Mouse (Mus musculus): ENCODE results near the gene Ncaph. TPM values are rescaled to one million over a fixed set of nuclear protein-coding genes. Genes with fewer than 3 reads are reported as not detected.

Gene Ncaph
- total and polyA plus RNA-seq, 3 experiments: 37.5 to 49.4 TPM; not detected in 1

- Histone ChIP-seq H3K4me1 (ENCODE audit: control insufficient read depth in 1 of 2, insufficient read depth in 2 of 2, low read length in 2 of 2) (peaks cover 7 to 34% of the 10 kb centered on the region in 2 experiments), H3K4me3 (ENCODE audit: control insufficient read depth in 1 of 2, insufficient read depth in 1 of 2, low read depth in 2 of 2, low read length in 2 of 2) (no peak overlapping the region)
These were observed 6.3 kb upstream of the Ncaph start for GRCm38 (mm10) chr2:127140011-127140410.

GRCm38 (mm10) chr2:127139605-127140004 is 5.9 kb upstream of the Ncaph start:
- Histone ChIP-seq H3K79me2 (ENCODE audit: control insufficient read depth, insufficient read depth, low read length, poor library complexity) (peaks cover 14% of the 10 kb centered on the region), H3K4me1 (ENCODE audit: control insufficient read depth in 1 of 2, insufficient read depth in 2 of 2, low read length in 2 of 2) (peaks cover 7 to 34% of the 10 kb centered on the region in 2 experiments), H3K36me3 (ENCODE audit: control insufficient read depth in 1 of 2, insufficient read depth in 2 of 2, low read length in 2 of 2) (peaks cover 0 to 26% of the 10 kb centered on the region in 2 experiments; a peak in 2 of 4 replicates), H3K27ac (ENCODE audit: control insufficient read depth, low read depth, low read length) (no peak overlapping the region), H3K4me3 (ENCODE audit: control insufficient read depth in 1 of 2, insufficient read depth in 1 of 2, low read depth in 2 of 2, low read length in 2 of 2) (no peak overlapping the region), H3K9me3 (replicated peaks; ENCODE audit: insufficient read depth, low read length) (no peaks in the 10 kb centered on the region), H3K9ac (ENCODE audit: control insufficient read depth, low read depth, low read length, poor library complexity, severe bottlenecking) (no peak overlapping the region), H3K27me3 (ENCODE audit: control insufficient read depth in 1 of 2, insufficient read depth in 2 of 2, low read length in 2 of 2) (no peaks in the 10 kb centered on the region)
- peak; percentile 52 for DNase-seq (ENCODE audit: low read depth, low spot score)
- TF ChIP-seq ZC3H11A (IDR thresholded peaks at IDR 0.05; ENCODE audit: low read depth, low read length) (no peak), SIN3A (IDR thresholded peaks at IDR 0.05; ENCODE audit: low read length) (no peak), ZKSCAN1 (IDR thresholded peaks at IDR 0.05; ENCODE audit: low read depth, low read length) (no peak), RAD21 (IDR thresholded peaks at IDR 0.05; ENCODE audit: low read depth, low read length) (peak; percentile 19), ELF1 (IDR thresholded peaks at IDR 0.05; ENCODE audit: low read depth, low read length) (no peak), USF2 (IDR thresholded peaks at IDR 0.05; ENCODE audit: borderline replicate concordance in 1 of 2, insufficient read depth in 1 of 2, low read depth in 1 of 2, low read length in 2 of 2) (no peak), MEF2A (IDR thresholded peaks at IDR 0.05; ENCODE audit: extremely low read depth, insufficient replicate concordance, low read depth, low read length, poor library complexity, severe bottlenecking) (no peak), CTCF (IDR thresholded peaks at IDR 0.05 in 2 of 3, conservative IDR thresholded peaks at IDR 0.05 in 1 of 3; ENCODE audit: control insufficient read depth in 1 of 3, insufficient read depth in 1 of 3, low read depth in 2 of 3, low read length in 3 of 3, poor library complexity in 1 of 3, severe bottlenecking in 1 of 3) (peak in 2 of 3 experiments; percentile 34 to 42; a peak in 4 of 6 replicates), TCF12 (IDR thresholded peaks at IDR 0.05; ENCODE audit: low read depth, low read length) (no peak), CHD1 (IDR thresholded peaks at IDR 0.05; ENCODE audit: low read depth, low read length) (no peak)

More at GRCm38 (mm10) chr2:127140011-127140410, 6.3 kb upstream of the Ncaph start:
- H3K79me2 ChIP-seq (ENCODE audit: control insufficient read depth, insufficient read depth, low read length, poor library complexity): peaks cover 14% of the 10 kb centered on the region
- H3K36me3 ChIP-seq (ENCODE audit: control insufficient read depth in 1 of 2, insufficient read depth in 2 of 2, low read length in 2 of 2): peaks cover 0 to 23% of the 10 kb centered on the region in 2 experiments; a peak in 2 of 4 replicates
- H3K27me3 ChIP-seq (ENCODE audit: control insufficient read depth in 1 of 2, insufficient read depth in 2 of 2, low read length in 2 of 2): no peaks in the 10 kb centered on the region
- TF ChIP-seq ZKSCAN1 (IDR thresholded peaks at IDR 0.05; ENCODE audit: low read depth, low read length) (no peak), ZNF384 (IDR thresholded peaks at IDR 0.05; ENCODE audit: low read depth, low read length) (0 out of 2 replicates have a peak, but pooled peaks have one; percentile 29)
- no peak for DNase-seq (ENCODE audit: low read depth, low spot score)
- no peak overlapping the region for H3K27ac ChIP-seq (ENCODE audit: control insufficient read depth, low read depth, low read length)
- no peak overlapping the region for H3K9ac ChIP-seq (ENCODE audit: control insufficient read depth, low read depth, low read length, poor library complexity, severe bottlenecking)
- H3K9me3 ChIP-seq (replicated peaks; ENCODE audit: insufficient read depth, low read length): no peaks in the 10 kb centered on the region

- no peak overlapping the region for H3K4me3 ChIP-seq (ENCODE audit: control insufficient read depth in 1 of 2, insufficient read depth in 1 of 2, low read depth in 2 of 2, low read length in 2 of 2)
- H3K9ac ChIP-seq (ENCODE audit: control insufficient read depth, low read depth, low read length, poor library complexity, severe bottlenecking): no peak overlapping the region
- peak; percentile 47 for DNase-seq (ENCODE audit: low read depth, low spot score)
- H3K79me2 ChIP-seq (ENCODE audit: control insufficient read depth, insufficient read depth, low read length, poor library complexity): peaks cover 14% of the 10 kb centered on the region
- peaks cover 0 to 29% of the 10 kb centered on the region in 2 experiments; a peak in 2 of 4 replicates for H3K36me3 ChIP-seq (ENCODE audit: control insufficient read depth in 1 of 2, insufficient read depth in 2 of 2, low read length in 2 of 2)
- no peaks in the 10 kb centered on the region for H3K9me3 ChIP-seq (replicated peaks; ENCODE audit: insufficient read depth, low read length)
- TF ChIP-seq TAL1 (IDR thresholded peaks at IDR 0.05; ENCODE audit: low read length) (no peak), MAZ (IDR thresholded peaks at IDR 0.05; ENCODE audit: low read depth, low read length) (no peak), BHLHE40 (IDR thresholded peaks at IDR 0.05; ENCODE audit: borderline replicate concordance, low read depth, low read length) (peak; percentile 51; the same call in 1 of the 2 replicates), ZC3H11A (IDR thresholded peaks at IDR 0.05; ENCODE audit: low read depth, low read length) (no peak)
- H3K27ac ChIP-seq (ENCODE audit: control insufficient read depth, low read depth, low read length): no peak overlapping the region
- no peaks in the 10 kb centered on the region for H3K27me3 ChIP-seq (ENCODE audit: control insufficient read depth in 1 of 2, insufficient read depth in 2 of 2, low read length in 2 of 2)
- H3K4me1 ChIP-seq (ENCODE audit: control insufficient read depth in 1 of 2, insufficient read depth in 2 of 2, low read length in 2 of 2): peaks cover 9 to 34% of the 10 kb centered on the region in 2 experiments
These were observed 5.3 kb upstream of the Ncaph start for GRCm38 (mm10) chr2:127139094-127139493.

Data from MEL (cell line).